Mouse (Mus musculus): ENCODE results near the gene Fto. TPM values are rescaled to one million over a fixed set of nuclear protein-coding genes. Genes with fewer than 3 reads are reported as not detected.

The Fto gene
- polyA plus RNA-seq, 1 experiment = 119 TPM

DNA sequence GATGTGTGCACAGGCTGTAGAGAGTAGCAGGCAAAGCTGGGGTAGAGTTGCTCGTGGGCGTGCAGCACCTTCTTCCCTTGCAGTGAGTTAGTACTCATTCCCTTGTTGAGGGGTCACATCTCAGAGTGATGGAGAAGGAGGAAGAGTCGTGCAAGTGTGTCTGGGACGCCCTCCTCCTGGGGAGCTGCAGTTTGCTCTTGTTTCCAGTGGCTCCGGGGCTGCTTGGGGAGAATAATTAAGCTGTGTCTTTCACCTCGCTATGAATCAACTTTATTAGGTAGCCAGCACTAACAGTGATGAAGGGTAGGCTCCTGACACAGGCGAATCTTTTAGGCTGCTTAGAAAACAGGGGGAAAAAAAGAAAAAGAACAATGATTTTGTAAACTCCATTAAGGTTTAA lies 203.1 kb downstream of the Fto start:
- H3K4me3 ChIP-seq (ENCODE audit: insufficient read depth, low read length) = no peak overlapping the region
- TF ChIP-seq CTCF (IDR thresholded peaks at IDR 0.05; ENCODE audit: extremely low read depth, insufficient read depth, low read length) (no peak), POLR2A (IDR thresholded peaks at IDR 0.05; ENCODE audit: extremely low read depth, insufficient read depth, low read length) (no peak)
- no peak overlapping the region for H3K27ac ChIP-seq (ENCODE audit: insufficient read depth, low read length)
- no peaks in the 10 kb centered on the region for H3K4me1 ChIP-seq (ENCODE audit: control insufficient read depth, insufficient read depth, low read length)

- TF ChIP-seq CTCF (IDR thresholded peaks at IDR 0.05; ENCODE audit: extremely low read depth, insufficient read depth, low read length) = no peak
- TF ChIP-seq POLR2A (IDR thresholded peaks at IDR 0.05; ENCODE audit: extremely low read depth, insufficient read depth, low read length) = no peak
Measured at GRCm38 (mm10) chr8:91518085-91518484, 204.8 kb downstream of the Fto start.

DNA sequence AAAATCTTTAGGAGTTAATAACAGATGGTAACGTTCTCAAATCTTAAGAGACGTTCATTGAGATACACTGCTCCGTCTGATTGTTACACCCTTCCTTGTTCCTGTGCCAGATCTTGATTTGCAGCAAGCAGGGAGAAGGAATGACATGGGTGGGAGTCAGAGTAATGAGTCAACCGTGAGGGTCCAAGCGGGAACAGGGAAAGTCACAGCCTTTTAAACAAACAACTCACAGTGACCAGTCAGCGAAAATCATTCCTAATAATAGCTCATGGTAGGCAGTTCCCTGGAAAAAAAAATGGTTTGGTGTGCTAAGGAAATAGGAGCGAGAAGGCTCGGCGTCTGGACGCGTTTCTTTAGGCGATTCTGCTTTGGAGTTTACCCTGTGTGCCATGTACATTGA lies 208.9 kb downstream of the Fto start:
- TF ChIP-seq POLR2A (IDR thresholded peaks at IDR 0.05; ENCODE audit: extremely low read depth, insufficient read depth, low read length) (no peak), CTCF (IDR thresholded peaks at IDR 0.05; ENCODE audit: extremely low read depth, insufficient read depth, low read length) (no peak)
- H3K4me3 ChIP-seq (ENCODE audit: insufficient read depth, low read length) = no peak overlapping the region

More at GRCm38 (mm10) chr8:91518085-91518484, 204.8 kb downstream of the Fto start:
- Histone ChIP-seq H3K27ac (ENCODE audit: insufficient read depth, low read length) (no peak overlapping the region), H3K4me3 (ENCODE audit: insufficient read depth, low read length) (no peak overlapping the region), H3K4me1 (ENCODE audit: control insufficient read depth, insufficient read depth, low read length) (no peaks in the 10 kb centered on the region)

DNA sequence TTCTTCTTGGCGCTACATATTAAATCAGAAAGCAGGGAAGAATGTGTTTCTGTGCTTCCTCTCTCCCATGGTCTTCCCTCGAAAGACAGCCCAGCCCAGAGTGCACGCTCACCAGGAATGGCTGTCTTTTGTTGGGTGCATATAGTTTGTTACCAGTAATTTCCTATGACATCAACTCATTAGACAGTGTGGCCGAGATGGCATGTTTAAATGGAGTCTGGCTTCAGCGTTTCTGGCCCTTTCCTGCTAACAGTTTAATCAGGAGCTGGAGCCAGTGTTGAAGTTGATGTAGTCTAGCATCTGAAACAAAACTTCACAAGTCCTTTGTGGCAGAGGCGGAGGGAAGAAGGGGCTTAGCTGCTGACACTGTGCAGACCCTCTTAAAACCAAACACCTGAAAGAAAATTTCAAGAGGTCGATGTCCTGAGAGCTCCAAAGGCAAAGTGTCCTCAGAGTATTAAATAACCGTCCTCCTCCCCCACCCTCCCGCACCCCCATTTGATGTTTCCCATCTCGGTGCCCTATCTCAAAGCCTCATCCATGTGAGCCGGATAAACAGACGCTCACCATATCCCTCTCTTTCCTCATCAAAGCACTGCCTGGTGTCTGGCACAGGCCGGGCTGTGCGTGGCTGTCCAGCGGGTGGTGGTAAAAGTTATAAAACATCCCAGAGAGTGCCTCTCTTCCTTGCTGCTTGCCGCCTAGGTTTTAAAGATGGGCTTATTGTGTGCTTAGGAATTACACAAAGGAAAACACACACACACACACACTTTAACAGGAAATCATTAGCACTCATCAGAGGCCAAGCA lies 210.9 kb downstream of the Fto start:
- Histone ChIP-seq H3K4me1 (ENCODE audit: control insufficient read depth, insufficient read depth, low read length) (no peaks in the 10 kb centered on the region), H3K27ac (ENCODE audit: insufficient read depth, low read length) (no peak overlapping the region), H3K4me3 (ENCODE audit: insufficient read depth, low read length) (no peak overlapping the region)
- TF ChIP-seq POLR2A (IDR thresholded peaks at IDR 0.05; ENCODE audit: extremely low read depth, insufficient read depth, low read length) (no peak), CTCF (IDR thresholded peaks at IDR 0.05; ENCODE audit: extremely low read depth, insufficient read depth, low read length) (no peak)

More for the DNA sequence above, 208.9 kb downstream of the Fto start:
- Histone ChIP-seq H3K4me1 (ENCODE audit: control insufficient read depth, insufficient read depth, low read length) (no peaks in the 10 kb centered on the region), H3K27ac (ENCODE audit: insufficient read depth, low read length) (no peak overlapping the region)

DNA sequence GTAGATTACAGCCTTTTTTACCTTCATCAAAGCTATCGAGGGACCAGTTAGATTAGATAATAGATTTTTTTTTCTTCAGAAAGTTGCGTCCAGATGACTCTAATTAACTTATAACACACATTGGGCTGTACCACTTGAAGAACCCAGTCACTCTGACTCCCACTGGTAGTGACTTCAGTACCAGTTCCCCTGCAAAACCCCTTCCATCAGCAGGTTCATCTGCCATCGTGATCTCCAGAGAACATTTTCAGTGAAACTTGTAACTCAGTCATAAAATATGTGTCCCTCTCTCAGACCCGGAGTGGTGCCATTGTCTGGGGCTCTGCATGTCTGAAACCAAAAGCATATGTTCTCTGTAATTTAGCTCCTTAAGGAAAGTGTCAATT lies 211.5 kb downstream of the Fto start:
- Histone ChIP-seq H3K4me1 (ENCODE audit: control insufficient read depth, insufficient read depth, low read length) (no peaks in the 10 kb centered on the region), H3K27ac (ENCODE audit: insufficient read depth, low read length) (no peak overlapping the region), H3K4me3 (ENCODE audit: insufficient read depth, low read length) (no peak overlapping the region)
- TF ChIP-seq POLR2A (IDR thresholded peaks at IDR 0.05; ENCODE audit: extremely low read depth, insufficient read depth, low read length) (no peak), CTCF (IDR thresholded peaks at IDR 0.05; ENCODE audit: extremely low read depth, insufficient read depth, low read length) (no peak)

GRCm38 (mm10) chr8:91525342-91525817 lies 212.1 kb downstream of the Fto start:
- no peak overlapping the region for H3K27ac ChIP-seq (ENCODE audit: insufficient read depth, low read length)
- TF ChIP-seq POLR2A (IDR thresholded peaks at IDR 0.05; ENCODE audit: extremely low read depth, insufficient read depth, low read length) (no peak), CTCF (IDR thresholded peaks at IDR 0.05; ENCODE audit: extremely low read depth, insufficient read depth, low read length) (no peak)
- H3K4me1 ChIP-seq (ENCODE audit: control insufficient read depth, insufficient read depth, low read length) = no peaks in the 10 kb centered on the region
- H3K4me3 ChIP-seq (ENCODE audit: insufficient read depth, low read length) = no peak overlapping the region

DNA sequence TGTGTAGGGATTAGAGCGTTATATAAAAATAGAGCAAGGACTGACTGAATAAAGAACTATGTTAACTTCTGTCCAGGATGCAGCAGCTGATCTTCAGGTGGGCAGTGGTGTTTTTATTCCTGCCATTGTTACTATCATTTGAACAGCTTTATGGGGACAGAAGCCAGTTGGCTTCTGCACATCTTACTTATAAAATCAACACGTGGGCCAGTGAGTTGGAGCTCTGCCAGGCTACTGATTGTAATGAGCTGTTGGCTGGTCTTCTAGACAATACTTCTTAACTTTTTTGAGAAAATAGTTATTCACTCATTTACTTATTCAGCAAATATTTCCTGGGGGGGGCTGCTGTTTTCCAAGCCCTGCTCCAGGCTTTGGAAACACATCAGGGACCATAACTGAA lies 215.6 kb downstream of the Fto start:
- TF ChIP-seq POLR2A (IDR thresholded peaks at IDR 0.05; ENCODE audit: extremely low read depth, insufficient read depth, low read length) (no peak), CTCF (IDR thresholded peaks at IDR 0.05; ENCODE audit: extremely low read depth, insufficient read depth, low read length) (no peak)
- Histone ChIP-seq H3K4me1 (ENCODE audit: control insufficient read depth, insufficient read depth, low read length) (no peaks in the 10 kb centered on the region), H3K27ac (ENCODE audit: insufficient read depth, low read length) (no peak overlapping the region), H3K4me3 (ENCODE audit: insufficient read depth, low read length) (no peak overlapping the region)

- no peak for TF ChIP-seq CTCF (IDR thresholded peaks at IDR 0.05; ENCODE audit: extremely low read depth, insufficient read depth, low read length)
- no peak for TF ChIP-seq POLR2A (IDR thresholded peaks at IDR 0.05; ENCODE audit: extremely low read depth, insufficient read depth, low read length)
- Histone ChIP-seq H3K27ac (ENCODE audit: insufficient read depth, low read length) (no peak overlapping the region), H3K4me1 (ENCODE audit: control insufficient read depth, insufficient read depth, low read length) (no peaks in the 10 kb centered on the region), H3K4me3 (ENCODE audit: insufficient read depth, low read length) (no peak overlapping the region)
Measured at GRCm38 (mm10) chr8:91529699-91530098, 216.4 kb downstream of the Fto start.

- no peak for TF ChIP-seq CTCF (IDR thresholded peaks at IDR 0.05; ENCODE audit: extremely low read depth, insufficient read depth, low read length)
- TF ChIP-seq POLR2A (IDR thresholded peaks at IDR 0.05; ENCODE audit: extremely low read depth, insufficient read depth, low read length) = no peak
- Histone ChIP-seq H3K4me1 (ENCODE audit: control insufficient read depth, insufficient read depth, low read length) (no peaks in the 10 kb centered on the region), H3K27ac (ENCODE audit: insufficient read depth, low read length) (no peak overlapping the region), H3K4me3 (ENCODE audit: insufficient read depth, low read length) (no peak overlapping the region)
Measured at GRCm38 (mm10) chr8:91530656-91531055, 217.3 kb downstream of the Fto start.

- no peak overlapping the region for H3K27ac ChIP-seq (ENCODE audit: insufficient read depth, low read length)
Measured at GRCm38 (mm10) chr8:91531971-91532370, 218.6 kb downstream of the Fto start.

More at GRCm38 (mm10) chr8:91531971-91532370, 218.6 kb downstream of the Fto start:
- Histone ChIP-seq H3K4me3 (ENCODE audit: insufficient read depth, low read length) (no peak overlapping the region), H3K4me1 (ENCODE audit: control insufficient read depth, insufficient read depth, low read length) (no peaks in the 10 kb centered on the region)
- no peak for TF ChIP-seq POLR2A (IDR thresholded peaks at IDR 0.05; ENCODE audit: extremely low read depth, insufficient read depth, low read length)
- peak; percentile 67 for TF ChIP-seq CTCF (IDR thresholded peaks at IDR 0.05; ENCODE audit: extremely low read depth, insufficient read depth, low read length)
